Mouse (Mus musculus) liver, adult 2 months (tissue): ENCODE results near the gene Hapln2.

Experiments used
- CTCF ChIP-seq: fragments of 200-500 bp; IDR thresholded peaks from 2 replicates; pipeline ENCODE4 v1.5.1; 2011; ENCODE audit warnings: low read depth, low read length, control low read depth
- POLR2A ChIP-seq: fragments of 200-500 bp; IDR thresholded peaks from 2 replicates; pipeline ENCODE4 v1.6.1; 2011; ENCODE audit warnings: low read length, control low read depth; ENCODE audit not compliant: insufficient read depth; ENCODE audit errors: extremely low read depth

DNA sequence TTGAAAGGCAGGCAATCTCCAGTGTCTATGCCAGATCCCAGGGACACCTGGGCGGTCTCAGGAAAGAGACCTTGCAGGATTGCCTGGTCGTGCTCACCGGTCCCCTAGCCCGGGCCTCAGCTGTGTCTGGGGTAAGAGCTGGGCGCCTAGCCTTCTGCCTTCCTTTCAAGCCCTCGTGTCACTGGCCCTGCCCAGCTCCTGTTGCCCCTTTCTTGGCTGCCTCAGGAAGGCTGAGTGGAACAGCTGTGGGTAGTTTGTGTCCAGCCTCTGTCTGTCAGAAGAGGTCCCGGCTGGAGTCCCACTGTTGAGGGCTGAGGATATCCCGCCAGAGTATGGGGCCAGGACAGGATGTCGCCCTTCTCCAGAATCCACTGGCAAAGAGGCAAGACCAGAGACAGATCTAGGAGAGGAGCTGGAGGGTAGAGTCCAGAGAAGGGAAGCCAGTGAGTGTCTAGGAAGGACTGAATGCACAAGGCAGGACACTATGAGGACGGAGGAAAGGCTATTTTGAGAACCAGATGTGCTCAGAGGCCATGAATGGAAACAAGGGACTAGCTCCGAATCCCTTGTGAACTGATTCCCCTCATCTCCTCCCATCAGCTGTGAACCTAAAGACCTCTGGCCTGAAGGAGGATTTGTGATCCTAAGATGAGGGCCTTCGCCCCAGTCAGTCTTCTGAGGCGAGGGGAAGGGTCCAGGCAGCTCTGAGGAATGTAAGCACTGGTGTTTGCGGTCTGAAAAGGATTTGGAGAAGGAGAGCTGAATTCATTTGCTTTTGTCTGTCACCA lies 53.6 kb downstream of the Hapln2 start:
- TF ChIP-seq CTCF, result no peak
- TF ChIP-seq POLR2A, result no peak
